Mouse (Mus musculus) right cerebral cortex, postnatal 10 days (tissue): Measurements from ENCODE around the gene Nat10.

Source experiments
- DNase-seq, 2 experiments: peaks; one replicate each; pipeline ENCODE4 v3.0.0; 2021; ENCODE audit warnings: low spot score in 2 of 2

Nat10 gene

DNA sequence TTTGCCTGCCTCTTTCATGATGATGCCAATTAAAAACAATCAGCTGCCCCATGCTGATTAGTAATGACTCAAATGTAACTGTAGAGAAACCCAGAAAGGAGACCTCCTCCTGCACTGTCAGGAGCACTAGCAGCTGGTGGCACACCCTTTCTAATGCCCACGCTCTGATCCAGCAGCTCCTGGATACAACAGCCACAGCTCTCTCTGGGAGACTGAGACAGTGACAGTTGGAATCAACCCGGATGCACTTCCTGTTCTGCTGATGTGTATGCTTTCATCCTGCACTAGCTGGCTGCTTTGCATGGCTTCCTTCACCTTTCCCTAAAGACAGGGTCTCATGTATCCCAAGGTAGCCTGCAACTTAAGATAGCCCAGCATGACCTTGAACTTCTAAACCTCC lies 15.0 kb downstream of the Nat10 start:
- peak in 1 of 2 experiments; percentile 16 for DNase-seq

GRCm38 (mm10) chr2:103745481-103745880 lies 15.6 kb downstream of the Nat10 start:
- DNase-seq: peak in 1 of 2 experiments; percentile 32

- peak; percentile 59 to 67 for DNase-seq
Observed at GRCm38 (mm10) chr2:103743988-103744387, 17.1 kb downstream of the Nat10 start.

DNA sequence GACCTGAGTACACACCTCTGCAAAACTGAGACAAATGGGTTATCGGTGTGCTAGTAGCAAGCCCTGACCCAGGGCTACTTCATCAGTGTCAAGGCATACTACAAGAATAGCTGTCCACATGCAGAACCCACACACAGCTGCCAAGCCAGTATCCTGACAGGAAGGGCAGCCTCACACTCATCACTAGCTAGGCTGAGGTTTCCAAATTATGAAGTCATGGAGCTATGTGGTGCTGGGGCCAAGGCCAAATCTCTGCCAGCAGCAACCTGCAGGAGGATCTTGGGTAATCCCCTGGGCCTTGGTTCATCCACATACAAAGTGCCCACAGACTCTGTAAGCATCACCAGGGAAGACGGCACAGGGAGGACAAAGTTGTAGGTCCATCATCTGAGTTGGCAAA lies 17.5 kb downstream of the Nat10 start:
- peak in 1 of 2 experiments; percentile 14 for DNase-seq

GRCm38 (mm10) chr2:103742821-103743220 lies 18.2 kb downstream of the Nat10 start:
- DNase-seq: peak in 1 of 2 experiments; percentile 11

DNA sequence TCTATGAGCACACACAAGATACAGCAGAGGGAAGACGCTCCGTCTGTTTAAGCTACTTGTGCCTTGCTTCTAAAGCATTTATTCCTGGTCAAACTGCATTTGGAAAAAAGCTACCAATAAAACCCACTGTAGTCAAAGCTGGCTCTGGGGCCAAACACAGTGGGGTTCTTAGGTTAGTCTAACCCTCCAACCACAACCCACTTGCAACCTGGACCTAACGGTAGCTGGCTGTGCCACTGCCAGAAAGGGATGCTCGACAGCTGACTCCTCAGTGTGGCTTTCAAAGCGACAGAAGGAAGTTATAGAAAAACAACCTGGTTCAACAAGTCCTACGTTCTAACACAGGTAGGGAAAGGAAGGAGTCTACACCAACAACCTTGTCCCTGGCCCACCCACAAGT lies 29.6 kb downstream of the Nat10 start:
- no peak for DNase-seq

GRCm38 (mm10) chr2:103730999-103731398 lies 30.1 kb downstream of the Nat10 start:
- DNase-seq: peak; percentile 79 to 89

DNA sequence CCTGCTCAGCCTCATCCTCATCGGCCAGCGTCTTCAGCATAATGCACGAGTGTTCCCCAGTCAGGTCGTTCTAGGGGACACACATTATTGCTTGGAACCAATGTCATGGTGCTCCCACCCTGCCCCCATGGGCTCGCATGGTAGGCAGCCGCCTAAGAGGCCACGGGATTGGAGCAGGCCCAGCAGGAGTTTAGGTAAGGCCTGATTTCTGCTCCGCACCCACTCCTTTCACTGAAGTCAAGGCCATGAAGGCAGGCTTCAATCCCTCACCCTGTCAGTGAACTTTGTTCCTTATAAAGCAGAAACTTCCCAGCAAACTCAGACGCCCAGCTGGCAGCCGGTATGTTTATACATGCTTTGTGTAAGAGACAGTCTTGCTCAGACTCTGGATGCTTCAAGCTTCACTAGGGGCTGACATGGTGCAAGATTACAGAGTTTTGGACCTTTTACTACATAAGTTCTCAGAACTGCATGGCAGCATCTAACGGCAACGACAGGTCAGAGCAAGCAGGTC lies 33.0 kb downstream of the Nat10 start:
- no peak for DNase-seq

DNA sequence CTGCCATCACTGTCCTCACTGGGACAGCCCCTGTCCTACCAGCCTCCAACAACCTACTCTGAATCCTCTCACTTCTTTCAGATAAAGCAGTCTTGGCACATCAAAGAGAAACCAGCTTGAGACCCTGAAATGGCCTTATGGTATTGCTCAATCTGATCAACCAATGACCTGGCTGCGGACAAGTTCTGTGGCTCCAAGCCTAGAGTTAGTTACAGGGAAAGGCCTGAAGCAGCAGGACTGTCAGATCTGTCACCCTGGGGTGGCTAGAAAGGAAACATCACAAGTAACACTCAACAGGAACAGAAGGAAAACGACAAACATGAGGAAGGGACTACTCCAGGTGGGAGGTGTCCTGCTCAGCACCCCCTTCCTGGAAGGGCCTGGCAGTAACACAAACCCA lies 36.5 kb downstream of the Nat10 start:
- DNase-seq: no peak

- DNase-seq: no peak
Observed at GRCm38 (mm10) chr2:103719292-103719646, 41.8 kb downstream of the Nat10 start.

- DNase-seq: peak; percentile 78 to 82
Observed at GRCm38 (mm10) chr2:103718594-103719291, 42.3 kb downstream of the Nat10 start.

- DNase-seq: no peak
Observed at GRCm38 (mm10) chr2:103714412-103714811, 46.7 kb downstream of the Nat10 start.

DNA sequence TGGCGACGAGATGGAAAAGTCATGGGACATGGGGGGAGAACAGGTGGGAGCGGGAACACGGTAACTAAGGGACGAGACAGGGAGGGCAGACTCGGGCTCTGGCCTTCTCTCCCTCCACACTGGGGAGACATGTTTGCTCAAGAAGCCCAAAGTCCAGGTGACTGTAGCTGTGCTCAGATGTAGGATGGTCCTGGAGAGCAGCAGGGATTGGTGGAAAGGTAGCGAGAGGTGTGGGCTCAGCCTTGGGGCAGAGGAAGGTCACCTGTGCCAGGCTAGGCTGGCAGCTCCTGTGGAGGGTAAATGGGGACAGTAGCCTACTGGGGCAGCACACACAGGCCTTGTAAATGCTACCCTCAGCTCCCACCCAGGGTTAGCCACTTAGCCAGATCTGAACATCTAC lies 47.2 kb downstream of the Nat10 start:
- DNase-seq: no peak

- no peak for DNase-seq
Observed at GRCm38 (mm10) chr2:103710849-103711248, 50.2 kb downstream of the Nat10 start.

GRCm38 (mm10) chr2:103707056-103707776 lies 53.9 kb downstream of the Nat10 start:
- DNase-seq: no peak

DNA sequence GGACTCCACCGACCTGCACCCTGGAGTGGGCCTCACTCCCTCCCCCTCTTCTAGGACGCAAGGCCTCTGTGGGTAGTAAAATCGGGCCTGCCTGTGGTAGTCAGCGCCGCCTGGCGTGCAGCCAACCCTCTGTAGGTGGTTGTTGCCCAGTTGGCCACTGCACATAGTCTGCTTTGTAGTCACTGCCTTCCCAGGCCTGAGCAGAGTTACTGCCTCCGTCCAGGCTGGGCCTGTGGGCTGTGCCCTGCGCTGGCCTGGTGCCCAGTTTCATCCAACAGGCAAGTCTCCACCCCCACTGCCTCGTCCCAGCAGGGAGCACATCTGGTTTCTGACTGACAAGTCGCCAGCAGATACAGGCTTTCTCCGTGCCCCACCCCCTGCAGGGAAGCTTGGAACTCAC lies 54.8 kb downstream of the Nat10 start:
- peak; percentile 84 to 86 for DNase-seq

GRCm38 (mm10) chr2:103705826-103706225 lies 55.2 kb downstream of the Nat10 start:
- DNase-seq: no peak

- DNase-seq: no peak
Observed at GRCm38 (mm10) chr2:103703865-103704264, 57.2 kb downstream of the Nat10 start.

- no peak for DNase-seq
Observed at GRCm38 (mm10) chr2:103703336-103703735, 57.7 kb downstream of the Nat10 start.

GRCm38 (mm10) chr2:103700514-103700913 lies 60.6 kb downstream of the Nat10 start:
- no peak for DNase-seq

DNA sequence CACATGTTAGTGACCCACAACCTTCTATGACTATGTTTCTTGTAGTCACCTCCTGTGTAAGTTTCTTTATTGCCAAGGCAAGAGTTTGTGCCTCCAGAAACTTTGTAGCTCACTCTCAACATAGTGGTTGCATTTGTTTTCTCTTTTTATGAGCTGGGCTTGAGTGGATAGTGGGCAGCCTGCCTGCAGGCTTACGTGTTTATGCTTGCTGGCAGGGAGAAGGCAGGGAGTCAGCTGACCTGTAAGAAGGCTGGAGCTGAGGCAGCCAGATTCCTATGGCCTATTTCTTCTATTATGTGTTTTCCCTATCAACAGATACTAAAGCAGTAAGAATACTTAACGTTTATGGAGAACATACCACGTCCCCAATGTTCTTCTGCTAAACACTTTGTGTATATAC lies 64.9 kb downstream of the Nat10 start:
- no peak for DNase-seq

DNA sequence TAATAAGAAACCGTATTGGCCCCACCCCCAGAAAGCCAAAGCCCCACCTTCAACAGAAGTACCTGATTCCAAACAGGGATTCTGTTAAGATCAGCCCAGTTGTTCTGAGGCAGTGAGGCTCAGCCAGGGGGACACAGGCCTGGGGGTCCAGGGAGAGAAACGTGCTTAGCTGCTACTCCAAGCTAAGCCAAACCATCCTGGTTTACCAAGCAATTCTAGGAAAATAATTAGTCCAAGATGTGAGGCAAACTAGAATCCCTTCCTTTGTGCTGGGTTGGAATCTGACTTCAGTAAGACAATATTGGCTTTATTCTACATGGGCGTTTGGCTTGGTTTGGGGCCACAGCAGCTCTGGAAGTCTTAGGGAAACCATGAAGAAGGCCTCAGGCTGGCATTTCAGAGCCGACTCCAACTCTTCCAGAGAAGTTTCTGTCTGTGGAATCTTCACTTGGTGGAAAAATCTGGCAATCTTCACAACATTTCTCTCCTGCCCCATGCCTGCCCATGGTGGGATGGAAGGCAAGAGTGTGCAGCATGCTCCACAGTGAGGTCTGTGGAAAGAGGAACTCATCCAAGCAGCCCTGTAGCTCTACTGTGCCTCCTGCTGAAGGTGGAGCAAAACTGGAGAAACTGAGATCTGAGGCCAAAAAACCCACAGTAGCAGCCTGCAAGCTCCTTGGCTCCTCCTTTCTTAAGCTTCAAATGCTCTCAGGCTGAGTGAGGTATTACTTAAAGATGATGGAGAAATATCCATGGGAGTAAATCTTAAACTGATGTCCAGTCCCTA lies 66.1 kb downstream of the Nat10 start:
- no peak for DNase-seq
